Mouse (Mus musculus): ENCODE measurements at regions not wholly inside any gene's neighbourhood (a gene's known extent, or its start where the extent isn't known, plus 50 kb on each side); places are given as distances from the start of the nearest gene placed in this dataset.

- no peak for DNase-seq (ENCODE audit: extremely low read depth, low read depth, low spot score)
Measured at GRCm38 (mm10) chr1:186312008-186312407, 194.9 kb upstream of the Lyplal1 start.

GRCm38 (mm10) chr1:186307627-186308026 is 190.5 kb upstream of the Lyplal1 start:
- DNase-seq (ENCODE audit: extremely low read depth, low read depth, low spot score), result no peak

GRCm38 (mm10) chr1:186297464-186297863 is 180.4 kb upstream of the Lyplal1 start:
- no peak for DNase-seq (ENCODE audit: extremely low read depth, low read depth, low spot score)

- no peak for DNase-seq (ENCODE audit: extremely low read depth, low read depth, low spot score)
Measured at GRCm38 (mm10) chr1:186295201-186295600, 178.1 kb upstream of the Lyplal1 start.

- DNase-seq (ENCODE audit: extremely low read depth, low read depth, low spot score), result no peak
Measured at GRCm38 (mm10) chr1:186294635-186295034, 177.5 kb upstream of the Lyplal1 start.

- DNase-seq (ENCODE audit: extremely low read depth, low read depth, low spot score), result no peak
Measured at GRCm38 (mm10) chr1:186289117-186289516, 172.0 kb upstream of the Lyplal1 start.

- DNase-seq (ENCODE audit: extremely low read depth, low read depth, low spot score), result no peak
Measured at GRCm38 (mm10) chr1:186287831-186288230, 170.7 kb upstream of the Lyplal1 start.

- no peak for DNase-seq (ENCODE audit: extremely low read depth, low read depth, low spot score)
Measured at GRCm38 (mm10) chr1:186286401-186286800, 169.3 kb upstream of the Lyplal1 start.

- DNase-seq (ENCODE audit: extremely low read depth, low read depth, low spot score), result no peak
Measured at GRCm38 (mm10) chr1:186277981-186278634, 161.0 kb upstream of the Lyplal1 start.

GRCm38 (mm10) chr1:186271436-186271835 is 154.3 kb upstream of the Lyplal1 start:
- no peak for DNase-seq (ENCODE audit: extremely low read depth, low read depth, low spot score)

- no peak for DNase-seq (ENCODE audit: extremely low read depth, low read depth, low spot score)
Measured at GRCm38 (mm10) chr1:186267317-186267716, 150.2 kb upstream of the Lyplal1 start.

GRCm38 (mm10) chr1:186264639-186265038 is 147.5 kb upstream of the Lyplal1 start:
- no peak for DNase-seq (ENCODE audit: extremely low read depth, low read depth, low spot score)

GRCm38 (mm10) chr1:186263955-186264354 is 146.8 kb upstream of the Lyplal1 start:
- DNase-seq (ENCODE audit: extremely low read depth, low read depth, low spot score), result no peak

GRCm38 (mm10) chr1:186263196-186263595 is 146.1 kb upstream of the Lyplal1 start:
- no peak for DNase-seq (ENCODE audit: extremely low read depth, low read depth, low spot score)

- DNase-seq (ENCODE audit: extremely low read depth, low read depth, low spot score), result no peak
Measured at GRCm38 (mm10) chr1:186262040-186262439, 144.9 kb upstream of the Lyplal1 start.

- no peak for DNase-seq (ENCODE audit: extremely low read depth, low read depth, low spot score)
Measured at GRCm38 (mm10) chr1:186261326-186261833, 144.3 kb upstream of the Lyplal1 start.

GRCm38 (mm10) chr1:186257611-186258010 is 140.5 kb upstream of the Lyplal1 start:
- no peak for DNase-seq (ENCODE audit: extremely low read depth, low read depth, low spot score)

GRCm38 (mm10) chr1:186255476-186256080 is 138.5 kb upstream of the Lyplal1 start:
- no peak for DNase-seq (ENCODE audit: extremely low read depth, low read depth, low spot score)

GRCm38 (mm10) chr1:186254500-186254899 is 137.4 kb upstream of the Lyplal1 start:
- DNase-seq (ENCODE audit: extremely low read depth, low read depth, low spot score), result no peak

- DNase-seq (ENCODE audit: extremely low read depth, low read depth, low spot score), result no peak
Measured at GRCm38 (mm10) chr1:186252551-186252950, 135.4 kb upstream of the Lyplal1 start.

GRCm38 (mm10) chr1:186250316-186250715 is 133.2 kb upstream of the Lyplal1 start:
- DNase-seq (ENCODE audit: extremely low read depth, low read depth, low spot score), result peak; percentile 47

- no peak for DNase-seq (ENCODE audit: extremely low read depth, low read depth, low spot score)
Measured at GRCm38 (mm10) chr1:186249214-186249613, 132.1 kb upstream of the Lyplal1 start.

Data from fat pad, adult 2 months (tissue).